Mouse (Mus musculus) hindbrain, embryonic 11.5 days (tissue): ENCODE measurements around the gene Prkcsh. TPM values are rescaled to one million over a fixed set of nuclear protein-coding genes. Genes with fewer than 3 reads are reported as not detected.

ENCODE experiments used
- ATAC-seq: fragments of 200-750 bp; cut with Nextera tagmentation; 2 replicates; pipeline ENCODE4 v1.8.0; 2017; ENCODE audit warnings: mild to moderate bottlenecking, moderate TSS enrichment, moderate library complexity; ENCODE audit not compliant: low FRiP score
- DNase-seq: peaks from one replicate; pipeline ENCODE4 v3.0.0-alpha.2; 2015; ENCODE audit warnings: low spot score
- H3K27ac ChIP-seq: fragments of 300-500 bp; sonication (generic); 2 replicates; pipeline ENCODE4 v1.5.1; 2014; ENCODE audit warnings: mild to moderate bottlenecking, low read depth, low read length
- H3K27me3 ChIP-seq: fragments of 300-500 bp; sonication (generic); 2 replicates; pipeline ENCODE4 v1.6.1; 2014; ENCODE audit warnings: mild to moderate bottlenecking, low read length, moderate library complexity, mixed read lengths; ENCODE audit not compliant: control insufficient read depth, insufficient read depth
- H3K36me3 ChIP-seq: fragments of 300-500 bp; sonication (generic); 2 replicates; pipeline ENCODE4 v1.6.1; 2014; ENCODE audit warnings: mild to moderate bottlenecking, low read length, moderate library complexity, mixed read lengths; ENCODE audit not compliant: control insufficient read depth, insufficient read depth
- H3K4me1 ChIP-seq: fragments of 300-500 bp; sonication (generic); replicated peaks from 2 replicates; pipeline ENCODE4 v1.6.1; 2014; ENCODE audit warnings: low read length, mixed read lengths; ENCODE audit not compliant: control insufficient read depth, insufficient read depth
- H3K4me2 ChIP-seq: fragments of 300-500 bp; sonication (generic); replicated peaks from 2 replicates; pipeline ENCODE4 v1.6.1; 2014; ENCODE audit warnings: mild to moderate bottlenecking, low read depth, low read length
- H3K4me3 ChIP-seq: fragments of 300-500 bp; sonication (generic); 2 replicates; pipeline ENCODE4 v1.5.1; 2014; ENCODE audit warnings: low read depth, low read length
- H3K9ac ChIP-seq: fragments of 300-500 bp; sonication (generic); 2 replicates; pipeline ENCODE4 v1.6.1; 2014; ENCODE audit warnings: low read depth, low read length
- H3K9me3 ChIP-seq: fragments of 300-500 bp; sonication (generic); 2 replicates; pipeline ENCODE4 v1.6.1; 2016; ENCODE audit warnings: low read length; ENCODE audit not compliant: control insufficient read depth
- WGBS: fragments of 180-500 bp; shearing (Covaris S2); extraction: QIAGEN DNeasy Blood & Tissue Kit; methylation state at CpG from one replicate; pipeline ENCODE4 v1.1.7; 2014; 5-methylcytosine and 5-hydroxymethylcytosine counted together
- polyA plus RNA-seq: library from polyadenylated mRNA; unstranded; fragments of >200 nt; fragmentation: Nextera tagmentation; extraction: Ambion mirVana; gene quantifications from 2 replicates; pipeline ENCODE4 v1.2.1, GENCODE M21; 2014

Gene Prkcsh
- polyA plus RNA-seq, 1 experiment from 2014 or later, result 84.6 TPM

- Histone ChIP-seq H3K9me3 (no peaks in the 10 kb centered on the region), H3K27me3 (peaks cover 6% of the 10 kb centered on the region; the same call in 1 of the 2 replicates), H3K4me2 (peak overlapping the region; percentile 68), H3K36me3 (no peaks in the 10 kb centered on the region), H3K4me1 (peaks cover 5% of the 10 kb centered on the region; the same call in 1 of the 2 replicates), H3K9ac (peak overlapping the region; percentile 97), H3K4me3 (peak overlapping the region; percentile 93), H3K27ac (peak overlapping the region; percentile 95)
- ATAC-seq (no peak), DNase-seq (no peak)
- WGBS, result 72% methylated on average over 11 of the region's 11 CpGs
Observed at GRCm38 (mm10) chr9:22049315-22049714, 46.7 kb downstream of the Prkcsh start.

DNA sequence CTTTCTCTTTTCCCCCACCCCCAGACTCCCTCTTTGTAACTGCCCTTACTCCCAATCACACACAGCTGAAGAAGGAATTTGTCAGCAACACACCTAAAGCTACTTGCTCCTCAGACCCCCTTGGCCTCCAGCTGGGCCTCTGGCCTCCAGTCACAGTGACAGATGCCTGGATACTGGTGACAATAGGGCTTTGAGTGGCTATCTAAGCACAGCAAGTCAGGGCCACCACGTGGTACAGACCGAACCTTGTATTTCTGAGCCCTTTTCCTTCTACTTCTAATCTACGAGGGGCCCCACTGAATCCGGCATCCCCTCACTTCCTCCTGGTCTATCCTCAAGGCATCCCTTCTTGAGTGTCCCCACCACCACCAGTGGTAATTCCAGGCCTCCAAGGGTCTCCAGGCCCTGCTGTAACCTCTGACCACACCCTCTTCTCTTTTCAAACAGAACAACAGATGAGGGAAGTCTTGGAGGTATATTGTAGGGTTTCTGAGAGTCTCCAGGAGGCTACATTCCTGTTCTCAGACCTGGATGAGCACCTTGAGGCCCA, 47.2 kb downstream of the Prkcsh start:
- WGBS, result 30% methylated on average over 4 of the region's 4 CpGs
- Histone ChIP-seq H3K4me3 (peak overlapping the region; percentile 93), H3K4me1 (peaks cover 8% of the 10 kb centered on the region; the same call in 1 of the 2 replicates), H3K9ac (peak overlapping the region; percentile 97), H3K27me3 (peaks cover 8% of the 10 kb centered on the region; the same call in 1 of the 2 replicates), H3K27ac (peak overlapping the region; percentile 95), H3K4me2 (peak overlapping the region; percentile 68), H3K9me3 (no peaks in the 10 kb centered on the region), H3K36me3 (no peaks in the 10 kb centered on the region)
- DNase-seq (peak; percentile 51), ATAC-seq (no peak)

DNA sequence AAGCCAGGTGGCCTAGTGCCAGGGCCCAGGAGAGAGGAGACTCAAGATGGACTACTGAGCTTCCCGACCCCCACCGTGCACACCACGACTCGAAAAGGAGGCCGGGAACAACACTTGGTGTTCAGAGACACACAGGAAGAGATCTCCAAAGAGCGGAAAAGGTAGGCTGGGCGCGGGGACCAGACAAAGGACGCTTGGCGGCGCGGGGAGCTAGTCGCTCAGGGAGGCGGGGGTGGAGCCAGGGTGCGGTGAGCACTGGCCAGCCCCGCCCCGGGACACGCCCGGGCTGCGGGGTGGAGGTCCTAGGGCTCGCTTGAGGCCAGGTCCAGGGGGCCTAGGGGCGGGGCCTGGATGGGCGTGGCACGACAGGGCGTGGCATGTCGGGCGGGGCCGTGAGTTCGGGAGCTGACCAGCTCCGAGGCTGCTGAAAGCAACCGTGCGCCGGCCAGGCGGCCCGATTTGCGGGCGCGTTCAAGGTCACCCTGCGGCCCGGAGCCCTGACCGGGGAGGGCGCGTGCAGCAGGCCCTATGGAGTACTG, 47.8 kb downstream of the Prkcsh start:
- Histone ChIP-seq H3K9me3 (no peaks in the 10 kb centered on the region), H3K4me1 (peaks cover 8% of the 10 kb centered on the region; the same call in 1 of the 2 replicates), H3K4me3 (peak overlapping the region; percentile 93), H3K4me2 (peak overlapping the region; percentile 68), H3K27ac (peak overlapping the region; percentile 95), H3K36me3 (no peaks in the 10 kb centered on the region), H3K27me3 (peaks cover 8% of the 10 kb centered on the region; the same call in 1 of the 2 replicates), H3K9ac (peak overlapping the region; percentile 97)
- DNase-seq (peak; percentile 91), ATAC-seq (peak; percentile 73)
- under 1% methylated on average over 28 of the region's 43 CpGs for WGBS

DNA sequence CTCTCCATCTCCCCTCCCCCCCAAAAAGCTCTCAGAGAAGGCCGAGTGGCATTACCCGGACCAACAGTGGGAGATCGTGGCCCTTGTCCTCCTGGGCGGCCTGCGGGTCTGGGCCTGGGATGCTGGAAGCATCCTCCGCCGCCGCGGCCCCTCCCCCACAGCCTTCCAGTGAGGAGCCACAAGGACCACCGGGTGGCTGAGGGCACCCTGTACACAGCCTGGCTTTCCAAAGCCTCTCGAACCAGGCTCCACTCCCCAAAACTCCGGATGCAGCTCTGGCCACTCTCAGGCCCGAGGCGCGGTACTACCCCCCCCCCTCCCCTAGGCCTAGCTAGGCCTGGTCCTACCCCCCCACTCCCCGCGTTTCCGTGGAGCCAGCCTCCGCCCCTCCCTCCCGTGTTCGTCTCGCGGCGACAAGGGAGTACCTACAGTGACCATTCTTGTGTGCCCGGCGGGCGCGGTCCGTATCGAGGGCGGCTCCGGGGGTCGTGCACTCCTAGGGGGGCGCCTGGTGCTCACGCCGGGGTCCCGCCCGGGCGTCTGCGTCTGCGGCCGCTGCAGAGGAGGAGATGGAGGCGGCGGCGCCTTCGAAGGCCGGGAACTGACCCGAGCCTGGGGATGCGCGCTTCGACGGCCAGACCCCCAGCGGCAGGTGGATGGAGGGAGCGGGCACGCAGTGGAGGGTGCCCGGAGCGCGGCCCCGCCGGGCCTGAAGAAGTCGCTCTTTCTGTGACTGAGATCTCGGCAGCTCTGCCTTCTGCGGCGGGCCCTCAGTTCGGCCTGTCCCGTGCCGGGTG, 48.8 kb downstream of the Prkcsh start:
- Histone ChIP-seq H3K27ac (peak overlapping the region; percentile 95), H3K4me3 (peak overlapping the region; percentile 93), H3K4me1 (peaks cover 8% of the 10 kb centered on the region; the same call in 1 of the 2 replicates), H3K4me2 (peak overlapping the region; percentile 68), H3K9ac (peak overlapping the region; percentile 97), H3K27me3 (peaks cover 8% of the 10 kb centered on the region; the same call in 1 of the 2 replicates), H3K9me3 (no peaks in the 10 kb centered on the region), H3K36me3 (no peaks in the 10 kb centered on the region)
- ATAC-seq (peak; percentile 39), DNase-seq (peak; percentile 71)
- under 1% methylated on average over 45 of the region's 67 CpGs for WGBS

- under 1% methylated on average over 21 of the region's 28 CpGs for WGBS
- peak within 1 kb of the TSS; percentile 93 for H3K4me3 ChIP-seq
- peak within 1 kb of the TSS; percentile 97 for H3K9ac ChIP-seq
- H3K27ac ChIP-seq, result peak within 1 kb of the TSS; percentile 95
- peak; percentile 70 for ATAC-seq
- no peaks in the 10 kb centered on the region for H3K9me3 ChIP-seq
- H3K36me3 ChIP-seq, result no peaks in the 10 kb centered on the region
- H3K27me3 ChIP-seq, result peaks cover 8% of the 10 kb centered on the region; the same call in 1 of the 2 replicates
- DNase-seq, result peak; percentile 89
- H3K4me1 ChIP-seq, result peaks cover 8% of the 10 kb centered on the region; the same call in 1 of the 2 replicates
- peak within 1 kb of the TSS; percentile 68 for H3K4me2 ChIP-seq
Observed at GRCm38 (mm10) chr9:22051958-22052254, 49.3 kb downstream of the Prkcsh start, which contains the start of gene Elavl3. TSS of gene Elavl3 (minus strand) at chr9:22052023.

DNA sequence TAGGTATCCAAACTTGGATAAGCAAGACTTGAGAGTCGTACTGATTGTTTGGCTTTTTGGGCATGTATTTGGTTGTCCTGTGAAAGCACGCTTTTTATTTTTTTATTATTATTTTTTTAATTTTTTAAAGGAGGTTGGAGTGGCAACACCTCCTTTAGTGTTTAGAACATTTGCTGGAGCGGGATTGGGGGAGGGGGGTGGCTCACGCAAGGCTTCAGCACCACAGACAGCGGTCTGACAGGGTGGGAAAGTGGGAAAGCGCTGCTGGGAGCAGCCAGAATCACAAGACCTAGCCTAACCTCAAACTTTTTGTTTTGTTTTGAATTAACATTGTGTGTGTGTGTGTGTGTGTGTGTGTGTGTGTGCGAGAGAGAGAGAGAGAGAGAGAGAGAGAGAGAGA, 51.1 kb downstream of the Prkcsh start:
- no peaks in the 10 kb centered on the region for H3K36me3 ChIP-seq
- H3K9me3 ChIP-seq, result no peaks in the 10 kb centered on the region
- H3K4me3 ChIP-seq, result no peak overlapping the region
- no peak overlapping the region for H3K4me2 ChIP-seq
- peaks cover 8% of the 10 kb centered on the region; the same call in 1 of the 2 replicates for H3K27me3 ChIP-seq
- H3K4me1 ChIP-seq, result peaks cover 8% of the 10 kb centered on the region; the same call in 1 of the 2 replicates
- 34% methylated on average over 6 of the region's 7 CpGs for WGBS
- no peak overlapping the region for H3K9ac ChIP-seq
- no peak for ATAC-seq
- DNase-seq, result peak; percentile 45
- no peak overlapping the region for H3K27ac ChIP-seq

GRCm38 (mm10) chr9:22054411-22055076, 51.9 kb downstream of the Prkcsh start:
- peaks cover 6% of the 10 kb centered on the region; the same call in 1 of the 2 replicates for H3K4me1 ChIP-seq

DNA sequence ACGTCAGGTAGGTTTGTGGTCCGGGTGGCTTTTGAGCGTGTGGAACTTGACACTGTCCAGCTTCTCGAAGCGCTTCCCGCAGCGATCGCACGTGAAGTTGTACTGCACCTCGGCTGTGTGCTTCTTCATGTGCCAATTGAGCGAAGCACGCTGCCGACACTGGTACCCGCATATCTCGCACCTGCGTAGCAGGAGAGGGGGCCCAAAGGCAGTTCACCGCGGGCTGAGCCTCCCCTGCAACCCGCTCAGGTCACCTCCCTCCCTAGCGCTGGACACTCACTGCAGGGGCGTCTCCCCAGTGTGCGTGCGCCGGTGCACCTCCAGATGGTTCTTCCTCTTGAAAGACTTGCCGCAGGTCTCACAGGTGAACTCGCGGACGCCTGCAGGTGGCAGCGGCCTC, 53.1 kb downstream of the Prkcsh start:
- Histone ChIP-seq H3K27me3 (peaks cover 8% of the 10 kb centered on the region; the same call in 1 of the 2 replicates), H3K36me3 (no peaks in the 10 kb centered on the region), H3K4me2 (no peak overlapping the region), H3K9me3 (no peaks in the 10 kb centered on the region), H3K4me1 (peaks cover 3% of the 10 kb centered on the region; the same call in 1 of the 2 replicates), H3K27ac (no peak overlapping the region), H3K4me3 (no peak overlapping the region), H3K9ac (no peak overlapping the region)
- ATAC-seq (no peak), DNase-seq (no peak)
- WGBS, result 40% methylated on average over 29 of the region's 29 CpGs

More at GRCm38 (mm10) chr9:22054411-22055076, 51.9 kb downstream of the Prkcsh start:
- no peak overlapping the region for H3K27ac ChIP-seq
- DNase-seq (peak; percentile 85), ATAC-seq (peak; percentile 16)
- H3K4me3 ChIP-seq, result no peak overlapping the region
- H3K27me3 ChIP-seq, result peaks cover 8% of the 10 kb centered on the region; the same call in 1 of the 2 replicates
- no peak overlapping the region for H3K9ac ChIP-seq
- no peaks in the 10 kb centered on the region for H3K36me3 ChIP-seq
- 2% methylated on average over 32 of the region's 32 CpGs for WGBS
- H3K9me3 ChIP-seq, result no peaks in the 10 kb centered on the region
- peak overlapping the region; percentile 40 for H3K4me2 ChIP-seq
